Mouse (Mus musculus) v-Abl transformed pro-B cells (cell line): ENCODE measurements around the gene Nnat.

Experiments used
- in situ Hi-C, 2 experiments: fragments of 400-800 bp; cut with MboI; formaldehyde crosslinking; loops; one replicate each; pipeline ENCODE4 v1.15.1; 2025; ENCODE audit not compliant: unreplicated experiment in 2 of 2

Gene Nnat

DNA sequence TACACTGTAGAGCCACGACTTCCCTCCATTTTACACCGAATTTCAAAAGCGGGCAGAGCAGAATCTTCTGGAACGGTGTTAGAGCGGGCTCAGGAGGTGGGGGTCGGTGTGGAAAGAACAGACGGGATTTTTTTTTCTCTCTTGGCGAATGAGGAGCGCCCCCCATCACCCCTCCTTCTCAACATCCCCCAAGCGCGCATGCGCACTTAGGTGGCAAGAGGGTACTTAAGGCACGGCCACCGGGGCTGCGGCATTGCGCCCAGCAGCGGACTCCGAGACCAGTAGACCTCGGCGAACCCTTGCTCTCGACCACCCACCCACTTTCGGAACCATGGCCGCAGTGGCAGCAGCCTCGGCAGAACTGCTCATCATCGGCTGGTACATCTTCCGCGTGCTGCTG lies at the start of gene Nnat:
Nnat (plus strand) TSS at position 221 of the 400 bp plus-strand sequence.
- in situ Hi-C loops = no loop called here

DNA sequence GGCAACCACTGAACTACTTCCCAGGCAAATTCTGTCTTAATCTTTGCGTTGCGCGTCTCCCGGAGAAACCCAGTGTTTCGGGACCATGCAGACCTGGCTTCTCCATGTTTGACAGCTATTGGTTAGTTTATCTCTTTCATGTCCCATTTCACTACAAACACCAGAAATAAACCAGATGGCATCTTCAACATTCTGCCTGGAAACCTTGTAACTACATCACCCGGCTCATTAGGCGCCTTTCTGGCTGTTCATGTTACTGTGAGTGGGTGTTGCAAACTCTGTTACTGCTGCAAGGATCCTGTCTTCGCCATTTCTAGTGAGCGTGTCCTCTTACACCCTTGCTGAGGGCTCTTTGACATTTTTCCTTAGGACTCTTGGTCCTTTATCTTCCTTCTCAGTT lies 47.0 kb upstream of the Nnat start:
- in situ Hi-C loops = no loop called here

DNA sequence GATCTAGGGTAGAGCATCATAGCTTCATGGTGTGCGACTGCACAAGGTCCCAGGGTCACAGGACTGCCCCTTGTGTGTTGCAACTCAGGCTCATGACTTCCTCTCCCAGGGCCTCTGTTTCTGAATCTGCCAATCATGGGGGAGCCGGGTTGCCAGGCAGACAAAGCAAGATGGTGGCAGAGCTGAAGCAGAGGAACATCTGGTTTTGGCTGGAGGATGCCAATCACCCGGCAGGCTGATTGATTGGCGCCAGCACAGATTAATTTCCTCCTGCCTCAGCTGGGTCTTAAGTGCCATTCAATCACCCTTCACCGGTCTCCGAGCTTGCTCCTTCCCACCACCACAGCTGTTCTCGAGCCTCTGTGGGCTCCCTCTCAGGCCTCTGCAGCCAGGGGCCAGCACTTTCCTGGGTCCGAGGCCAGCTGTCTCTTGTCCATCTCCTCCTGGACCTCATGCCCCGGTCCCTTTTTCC lies 46.1 kb upstream of the Nnat start:
- in situ Hi-C loops = no loop called here

DNA sequence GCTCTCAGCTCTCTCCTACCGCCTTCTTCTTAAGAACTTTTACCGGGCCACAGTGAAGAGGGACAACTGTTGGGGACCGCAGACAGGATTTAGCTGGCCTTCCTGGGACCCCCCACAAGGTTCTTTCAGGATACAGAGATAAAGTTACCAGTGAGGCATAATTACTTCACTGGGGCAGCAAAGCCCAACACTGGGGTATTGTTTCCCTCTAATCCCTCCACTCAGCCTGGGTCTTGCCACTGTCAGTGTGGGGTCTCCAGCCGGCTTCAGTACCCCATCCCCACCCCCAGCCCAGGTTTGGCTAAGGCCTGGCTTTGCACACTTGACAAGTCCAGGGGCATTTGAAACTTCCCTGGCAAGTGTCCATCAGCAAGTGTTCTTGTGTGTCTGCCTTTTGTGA lies 45.5 kb upstream of the Nnat start:
- in situ Hi-C loops = no loop called here

DNA sequence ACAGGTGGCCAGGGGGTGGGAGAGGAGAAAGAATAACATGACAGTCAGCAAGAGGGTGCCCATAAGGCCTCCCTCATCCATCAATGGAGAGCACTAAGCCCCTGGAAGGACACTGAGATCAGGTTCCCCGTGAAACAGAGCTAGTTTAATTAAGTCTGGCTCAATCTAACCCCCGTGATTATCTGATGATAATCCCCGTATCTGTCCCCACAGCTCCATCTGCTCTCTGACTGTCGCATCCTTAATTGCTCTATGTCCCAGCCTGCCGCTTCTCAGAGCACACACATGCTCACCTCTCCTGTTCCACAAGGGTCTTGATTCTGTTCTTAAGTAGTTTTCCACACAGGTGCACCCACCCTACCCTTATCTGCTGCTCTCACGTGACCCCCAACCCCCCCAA lies 42.4 kb upstream of the Nnat start:
- in situ Hi-C loops = no loop called here

DNA sequence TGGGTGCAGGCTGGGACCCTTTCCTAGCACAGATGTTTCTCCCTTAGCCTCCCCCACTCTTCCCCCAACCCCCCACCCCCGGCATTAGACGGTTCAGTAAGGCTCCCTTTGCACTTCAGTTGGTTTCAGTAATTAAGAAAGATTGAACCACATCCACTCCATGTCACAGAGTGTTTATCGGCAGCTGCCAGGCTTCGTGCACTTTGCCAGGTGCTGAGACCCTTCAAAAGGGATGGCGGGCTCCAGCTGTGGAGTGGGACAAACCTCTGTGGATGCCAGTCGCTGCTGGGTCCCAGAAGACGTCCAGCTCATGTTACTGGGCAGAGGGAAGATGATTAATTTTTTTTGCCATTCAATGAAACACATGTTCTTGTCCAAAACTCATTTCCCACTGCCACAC lies 41.4 kb upstream of the Nnat start:
- in situ Hi-C loops = no loop called here

DNA sequence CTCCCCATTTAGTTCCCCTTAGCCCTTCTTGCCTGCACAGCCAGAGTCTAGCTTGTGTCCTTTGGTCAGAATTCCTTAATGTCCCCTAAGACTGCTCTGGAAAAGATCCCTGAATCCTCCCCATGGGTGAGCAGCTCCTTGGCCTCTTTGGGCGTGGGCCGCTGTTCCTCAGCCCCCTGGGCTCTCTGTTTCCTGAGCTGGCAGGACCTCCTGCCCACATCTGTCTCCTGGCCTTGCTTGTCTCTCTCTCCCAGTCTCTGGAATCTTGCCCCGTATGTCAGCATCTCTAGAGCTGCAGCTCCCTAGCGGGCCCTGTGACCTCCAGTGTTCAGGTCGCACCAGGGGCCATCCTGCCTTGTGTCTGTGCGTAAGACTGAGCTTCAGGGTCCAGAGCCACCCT lies 40.4 kb upstream of the Nnat start:
- in situ Hi-C loops = no loop called here

DNA sequence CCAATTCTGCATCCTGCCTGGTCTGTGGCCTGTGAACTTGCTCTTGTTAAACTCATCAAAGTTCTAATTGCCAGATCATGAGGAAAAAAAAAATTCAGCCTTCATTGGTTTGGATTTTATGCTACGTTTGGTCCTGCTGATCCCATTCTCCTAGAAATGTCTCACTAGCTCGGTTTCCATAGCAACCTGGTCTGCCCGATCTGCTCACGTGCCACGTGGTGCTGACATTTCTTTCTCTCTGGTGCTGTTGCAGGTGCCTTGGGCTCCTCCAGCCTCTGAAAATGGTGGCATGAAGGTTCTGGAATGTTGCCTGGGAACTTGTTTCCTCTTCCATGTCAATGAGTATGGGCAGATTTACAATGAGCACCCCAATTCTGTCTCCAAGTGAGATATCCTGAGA lies 39.4 kb upstream of the Nnat start:
- in situ Hi-C loops = no loop called here

DNA sequence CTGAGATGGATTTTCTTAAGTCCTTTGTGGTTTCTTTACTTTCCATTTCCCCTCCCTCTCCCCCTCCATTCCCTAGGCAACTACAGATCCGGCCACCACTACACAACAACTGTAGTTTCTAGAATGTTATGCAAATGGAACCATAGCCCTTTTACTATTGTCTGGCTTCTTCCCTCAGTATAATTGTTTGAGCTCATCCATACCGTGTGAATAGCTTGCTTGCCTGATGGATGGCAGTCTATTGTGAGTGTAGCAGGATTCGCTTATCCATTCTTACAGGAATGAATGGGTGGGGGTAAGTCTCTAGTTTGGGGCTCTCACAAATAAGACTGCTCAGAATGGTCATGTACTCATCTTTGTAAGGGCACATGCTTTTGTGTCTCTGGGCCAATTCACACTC lies 37.3 kb upstream of the Nnat start:
- in situ Hi-C loops = no loop called here

DNA sequence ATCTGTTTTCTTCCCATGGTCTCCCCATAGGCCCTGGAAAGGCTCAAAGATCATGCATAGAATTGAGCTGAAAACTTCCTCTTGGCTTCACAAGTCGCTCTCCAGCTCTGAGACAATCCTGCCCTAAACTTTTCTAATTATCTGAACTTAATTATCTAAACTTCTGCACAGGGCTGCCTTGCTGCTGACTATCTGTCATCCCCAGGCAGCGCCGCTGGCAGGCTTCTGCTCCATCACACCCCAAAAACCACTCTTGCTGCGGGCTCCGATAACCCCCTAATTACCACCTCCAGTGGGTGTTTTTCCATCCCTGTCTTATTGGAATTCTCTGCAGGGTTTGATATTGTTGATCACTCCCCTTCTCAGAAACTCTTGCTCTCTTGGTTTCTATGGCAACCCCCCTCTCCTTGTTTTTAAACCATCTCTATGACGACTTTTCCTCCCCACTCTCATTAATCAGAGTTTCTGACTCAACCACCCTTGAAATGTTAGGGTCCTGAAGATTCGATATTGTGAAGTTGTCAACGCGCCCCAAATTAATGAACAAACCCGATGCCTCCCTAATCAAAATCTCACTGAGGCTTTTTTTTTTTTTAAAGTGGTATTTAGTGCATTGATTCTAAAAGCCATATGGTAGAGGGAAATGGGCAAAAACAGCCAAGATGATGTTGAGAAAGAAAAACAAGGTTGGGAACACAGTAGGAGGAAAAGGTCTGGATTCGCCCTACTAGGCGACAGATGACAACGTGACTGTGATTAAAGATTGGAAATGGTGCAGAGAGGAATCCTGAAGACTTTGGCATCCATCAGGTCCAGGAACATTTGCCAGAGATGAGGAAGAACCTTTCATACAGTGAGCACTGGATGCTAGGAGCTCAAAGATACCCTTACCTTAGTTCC lies 29.6 kb upstream of the Nnat start:
- in situ Hi-C loops = no loop called here

DNA sequence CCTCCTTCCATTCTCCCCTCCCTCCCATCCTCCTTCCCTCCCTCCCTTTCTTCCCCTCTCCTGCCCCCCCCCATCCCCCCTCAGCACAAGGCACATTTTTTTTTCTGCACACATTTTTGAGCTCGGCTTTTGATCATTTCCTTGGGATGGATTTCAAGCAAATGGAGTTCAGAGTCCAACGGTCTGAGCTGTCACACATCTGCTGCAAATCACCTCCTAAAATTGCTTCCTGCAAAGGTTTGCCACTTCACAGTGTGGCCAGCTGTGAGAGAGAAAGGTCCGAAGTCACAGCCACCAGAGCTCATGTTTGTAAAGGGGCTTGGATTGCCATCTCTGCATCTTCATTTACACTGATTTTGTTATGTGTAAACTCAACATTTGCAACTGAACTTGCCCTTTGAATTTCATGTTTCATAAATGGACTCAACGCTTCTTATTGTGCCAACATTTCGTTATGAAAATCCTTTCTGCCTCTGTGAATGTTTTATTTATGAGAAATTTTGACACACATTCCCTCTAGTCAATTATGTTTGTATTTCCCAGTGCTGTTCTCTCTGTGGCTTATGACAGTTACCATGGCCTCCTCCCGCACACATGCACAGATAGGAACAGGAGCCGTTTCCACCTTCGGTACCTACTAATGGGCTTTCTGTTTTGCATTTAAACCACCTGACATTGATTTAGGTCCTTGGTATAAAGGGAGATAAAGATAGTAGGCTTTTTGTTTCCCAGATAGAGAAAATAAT lies 28.0 kb upstream of the Nnat start:
- in situ Hi-C loops = no loop called here

DNA sequence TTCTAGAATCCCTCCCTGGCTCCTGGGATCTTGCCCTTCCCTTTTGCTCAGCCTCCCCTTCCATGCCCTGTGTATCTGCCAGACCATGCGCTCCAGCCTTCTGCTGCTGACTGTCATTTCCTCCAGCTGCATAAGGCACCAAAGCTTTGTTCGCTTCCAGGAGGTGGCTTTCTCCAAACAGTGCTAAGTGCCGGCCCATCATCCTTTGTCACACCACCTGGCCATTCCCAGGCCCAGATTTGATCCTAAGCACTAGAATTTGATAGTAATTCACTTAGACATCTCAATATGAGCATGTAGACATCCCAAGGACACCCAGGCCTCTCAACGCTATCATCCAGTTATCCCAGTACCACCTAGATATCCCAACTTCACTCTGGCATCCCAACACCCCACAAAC lies 25.7 kb upstream of the Nnat start:
- in situ Hi-C loops = no loop called here

DNA sequence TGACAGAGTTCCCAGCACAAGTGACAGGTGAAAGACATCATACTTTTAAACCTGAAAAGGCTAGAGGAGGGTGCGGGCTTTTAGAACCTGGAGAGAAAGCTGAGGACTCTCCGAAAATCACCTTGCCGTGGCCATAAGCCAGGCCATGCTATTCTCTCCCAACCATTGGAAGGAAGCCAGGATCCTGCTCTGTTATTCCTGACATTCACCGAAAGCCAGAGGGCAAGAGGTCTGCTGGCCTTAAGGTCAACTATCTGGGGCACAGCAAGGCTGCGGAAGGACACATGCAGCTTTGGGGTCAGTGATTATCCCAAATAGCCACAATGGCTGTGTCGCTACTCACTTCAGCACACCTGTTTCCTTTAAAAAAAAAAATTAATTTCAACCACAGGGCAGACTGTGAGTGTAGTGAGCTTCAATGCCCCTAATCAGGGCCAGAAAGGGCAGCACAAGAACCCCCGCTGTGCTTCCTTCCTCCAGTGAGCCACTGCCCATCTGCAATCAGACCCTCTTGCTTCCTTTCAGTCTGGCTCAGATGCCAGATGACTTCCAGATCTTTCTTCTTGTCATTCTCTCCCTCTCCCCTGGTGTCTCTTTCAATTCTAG lies 23.3 kb upstream of the Nnat start:
- in situ Hi-C loops = no loop called here

DNA sequence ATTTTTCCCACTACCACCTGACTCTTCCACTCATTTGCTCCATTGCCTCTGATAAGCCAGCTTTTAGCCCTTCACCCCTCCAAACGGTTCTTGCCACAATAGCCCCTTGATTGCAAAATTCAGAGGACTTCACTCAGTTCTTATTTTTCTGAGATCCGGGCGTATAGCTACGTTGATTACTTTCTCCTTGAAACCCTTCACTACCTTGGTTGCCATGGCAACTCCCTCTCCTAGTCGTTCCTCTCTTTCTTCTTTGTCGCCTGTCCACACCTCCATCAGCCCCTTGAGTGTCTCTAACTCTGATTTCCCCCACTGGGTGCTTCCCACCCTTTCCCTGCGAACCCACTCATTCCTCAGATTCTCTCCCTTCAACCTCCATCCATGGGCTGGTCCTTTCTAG lies 22.8 kb upstream of the Nnat start:
- in situ Hi-C loops = no loop called here

DNA sequence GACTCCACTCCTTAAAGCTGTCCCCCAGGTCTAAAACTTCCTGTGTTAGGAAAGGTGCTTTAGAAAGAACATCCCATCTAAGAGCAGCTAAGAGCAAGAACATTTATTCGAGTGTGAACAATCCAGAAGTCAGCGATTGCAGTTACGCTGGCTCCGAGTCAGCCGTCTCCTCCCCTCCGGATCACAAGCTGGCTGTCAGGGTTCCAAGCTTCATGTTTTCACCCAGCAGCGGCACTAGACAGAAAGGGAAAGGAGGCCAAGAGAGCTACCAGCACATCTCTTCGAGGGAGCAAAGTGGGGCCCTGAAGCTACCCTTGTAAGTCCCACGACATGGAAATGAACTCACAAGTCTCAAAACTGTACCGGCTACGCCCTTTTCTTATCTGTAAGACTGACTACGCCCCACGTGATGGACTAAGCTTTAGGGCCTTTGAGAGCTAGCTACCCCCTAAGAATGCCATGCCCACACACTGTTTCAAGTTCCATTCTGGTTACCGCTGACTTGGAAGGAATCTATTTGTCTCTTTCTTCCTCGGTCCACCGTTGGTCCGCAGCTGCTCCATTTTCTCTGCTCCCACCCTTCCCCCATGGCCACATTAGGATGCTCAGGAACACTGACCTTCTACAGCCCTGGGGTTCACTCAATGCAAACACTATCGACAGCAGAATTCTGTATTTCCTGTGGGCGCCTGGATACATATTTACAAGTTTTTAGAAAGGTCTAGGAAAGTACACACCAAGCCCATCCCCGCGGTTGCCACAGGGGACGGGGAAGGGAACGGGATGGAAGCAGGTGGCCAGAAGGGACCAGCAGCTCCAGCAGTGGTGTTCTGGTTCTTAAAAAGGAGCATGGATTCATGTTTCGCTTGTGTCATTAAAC lies 19.6 kb upstream of the Nnat start:
- in situ Hi-C loops = no loop called here

DNA sequence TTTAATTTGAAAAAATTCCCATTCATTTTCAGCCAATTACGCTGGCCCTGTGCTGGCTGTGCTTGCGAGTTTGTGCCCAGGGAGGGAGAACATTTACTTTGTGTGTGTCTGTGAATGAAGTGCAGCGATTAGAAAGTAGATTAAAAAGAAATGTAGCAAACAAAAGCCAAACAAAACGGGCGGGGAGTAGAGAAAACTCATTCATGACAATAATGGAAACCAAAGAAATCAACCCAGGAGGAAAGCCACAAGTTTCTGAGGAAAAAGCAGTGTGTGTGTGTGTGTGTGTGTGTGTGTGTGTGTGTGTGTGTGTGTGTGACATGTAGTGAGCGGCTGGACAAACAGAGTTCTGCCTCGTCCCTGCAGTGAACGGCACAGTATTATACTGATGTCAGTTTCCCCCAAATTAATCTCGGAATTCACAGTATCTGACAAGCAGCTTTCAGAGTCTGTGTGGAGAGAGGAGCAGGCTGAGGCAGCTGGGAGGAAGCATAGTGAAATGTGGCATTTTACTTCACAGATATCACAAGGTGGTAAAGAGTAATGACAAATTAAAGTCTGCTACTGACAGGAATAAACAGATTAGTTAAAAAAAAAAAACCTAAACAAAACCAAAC lies 18.8 kb upstream of the Nnat start:
- in situ Hi-C loops = no loop called here

DNA sequence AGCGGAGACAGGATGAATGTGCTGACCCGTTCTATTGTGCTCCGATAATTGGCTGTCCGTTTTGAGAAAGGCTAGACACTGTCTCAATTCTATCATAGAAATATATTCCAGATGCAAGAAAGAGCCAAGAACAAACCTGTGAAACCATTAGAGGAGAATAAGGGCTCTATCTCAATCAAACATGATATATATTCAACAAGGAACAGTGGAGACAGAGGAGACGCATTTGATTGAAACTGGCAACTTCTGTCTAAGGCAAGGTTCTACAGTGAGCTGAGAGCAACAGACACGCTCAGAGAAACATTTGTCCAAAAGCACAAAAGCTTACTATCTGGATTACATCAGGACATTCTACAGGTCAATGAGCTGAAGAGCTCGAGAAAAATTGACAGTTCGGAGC lies 18.2 kb upstream of the Nnat start:
- in situ Hi-C loops = no loop called here

DNA sequence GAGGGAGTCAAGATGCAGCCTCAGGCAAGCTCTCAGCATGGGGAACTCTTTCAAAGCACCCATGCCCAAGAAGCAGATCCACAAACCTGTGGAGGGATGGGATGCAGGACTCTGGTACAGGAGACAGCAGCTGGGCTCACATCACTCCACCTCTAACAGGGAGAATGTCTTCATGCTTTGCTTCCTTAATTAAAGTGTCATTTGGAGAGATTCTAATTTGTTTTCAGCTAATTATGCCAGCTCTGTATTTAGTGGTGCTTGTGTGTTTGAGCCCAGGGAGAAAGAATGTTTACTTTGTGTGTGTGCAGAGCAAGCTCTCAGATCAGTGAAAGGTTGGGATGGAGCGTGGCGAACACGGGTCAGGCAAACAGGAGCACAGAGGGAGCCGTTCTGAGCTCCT lies 17.5 kb upstream of the Nnat start:
- in situ Hi-C loops = no loop called here

DNA sequence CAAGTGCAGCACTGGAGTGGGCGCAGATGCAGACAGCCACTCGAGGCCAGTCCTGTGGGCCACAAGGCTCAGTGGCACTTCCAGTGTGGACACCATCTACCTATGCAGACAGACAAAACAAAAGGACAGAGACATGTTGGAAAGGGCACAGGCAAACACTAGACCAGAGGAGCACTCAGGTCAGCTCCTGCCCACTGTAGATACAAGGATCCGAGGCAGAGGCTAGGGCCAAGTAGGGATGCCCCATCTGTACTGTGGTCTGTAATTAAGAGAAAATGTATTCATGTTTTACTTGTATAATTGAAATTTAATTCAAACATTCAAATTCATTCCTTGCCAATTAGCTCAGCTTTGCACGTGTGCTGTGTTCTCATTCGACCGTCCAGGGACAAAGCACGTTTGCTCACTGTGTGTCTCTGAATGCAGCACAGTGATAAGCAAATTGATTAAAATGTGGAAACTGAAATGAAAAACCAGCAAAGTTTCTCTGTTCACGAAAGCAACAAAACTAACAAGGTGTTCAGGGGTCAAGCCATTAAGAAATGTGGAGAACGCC lies 15.5 kb upstream of the Nnat start:
- in situ Hi-C loops = no loop called here

DNA sequence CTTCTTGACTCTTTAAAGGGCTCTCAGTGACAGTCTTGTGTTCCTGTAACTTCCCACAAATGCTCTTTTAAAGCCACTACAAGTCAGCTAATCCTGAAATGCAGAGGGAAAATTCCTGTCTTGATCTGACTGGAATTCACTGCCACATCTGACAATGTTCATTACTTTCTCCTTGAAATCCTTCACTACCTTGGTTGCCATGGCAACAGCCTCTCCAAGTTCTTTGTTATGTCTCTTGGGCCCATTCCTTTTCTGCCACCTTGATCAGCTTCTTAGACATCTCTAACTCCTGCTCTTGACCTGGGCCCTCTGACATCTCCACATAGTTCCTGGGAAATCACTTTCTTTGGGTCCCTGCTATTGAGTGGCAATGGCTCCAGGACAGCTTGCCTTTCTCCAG lies 13.2 kb upstream of the Nnat start:
- in situ Hi-C loops = no loop called here
